8 mouse cellular contexts compared by ENCODE assay signal in the genomic region with DNA sequence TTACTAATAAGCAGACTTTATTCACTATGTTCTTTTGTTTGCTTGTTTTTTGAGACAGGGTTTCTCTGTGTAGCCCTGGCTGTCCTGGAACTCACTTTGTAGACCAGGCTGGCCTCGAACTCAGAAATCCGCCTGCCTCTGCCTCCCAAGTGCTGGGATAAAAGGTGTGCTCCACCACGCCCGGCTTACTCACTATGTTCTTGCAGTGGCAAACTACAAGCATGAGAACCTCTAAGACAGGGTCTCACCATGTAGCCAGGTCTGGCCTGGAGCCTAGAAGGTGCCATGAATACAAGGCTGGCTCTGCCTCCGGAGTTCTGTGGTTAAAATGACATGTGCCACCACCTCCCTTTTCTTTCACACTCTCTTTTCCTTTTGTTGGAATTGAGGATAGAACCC. TPM values are rescaled to one million over a fixed set of nuclear protein-coding genes. Genes with fewer than 3 reads are reported as not detected.
DNase-seq lines count a peak whose midpoint lies in the region; ATAC-seq and TF ChIP-seq lines count a peak whose summit lies in the region.
"Not testable (repeated sequence)": the region's sequence is repeated elsewhere in the genome, so short reads cannot be mapped to it uniquely, and the experiment has no call there.

No protein-coding gene starts in this region.

- not testable (repeated sequence) for H3K27me3 ChIP-seq in ES-Bruce4 (ENCODE audit: control insufficient read depth, insufficient read depth, low read length, poor library complexity, severe bottlenecking); embryonic facial prominence, embryonic 13.5 days; forebrain, postnatal 0 days (ENCODE audit: insufficient read depth, low read length); kidney, embryonic 14.5 days (ENCODE audit: control insufficient read depth, insufficient read depth, low read length); neural tube, embryonic 14.5 days (ENCODE audit: control insufficient read depth, insufficient read depth, low read length)
- H3K27me3 ChIP-seq in hindbrain, embryonic 10.5 days (ENCODE audit: insufficient read depth, poor library complexity, severe bottlenecking): peaks cover 13% of the 10 kb centered on the region
- peaks cover 71% of the 10 kb centered on the region for H3K27me3 ChIP-seq in liver, embryonic 12.5 days (replicated peaks)
- H3K27me3 ChIP-seq in midbrain, embryonic 10.5 days (ENCODE audit: low read depth, poor library complexity, severe bottlenecking): peaks cover 40% of the 10 kb centered on the region

- not testable (repeated sequence) for H3K36me3 ChIP-seq in ES-Bruce4 (ENCODE audit: control insufficient read depth, insufficient read depth, low read length, poor library complexity, severe bottlenecking); kidney, embryonic 14.5 days (ENCODE audit: control insufficient read depth, insufficient read depth, low read length); liver, embryonic 12.5 days
- H3K36me3 ChIP-seq in embryonic facial prominence, embryonic 13.5 days: peaks cover 11% of the 10 kb centered on the region
- H3K36me3 ChIP-seq in forebrain, postnatal 0 days (ENCODE audit: insufficient read depth): peaks cover 20% of the 10 kb centered on the region
- peaks cover 29% of the 10 kb centered on the region for H3K36me3 ChIP-seq in hindbrain, embryonic 10.5 days
- H3K36me3 ChIP-seq in midbrain, embryonic 10.5 days: peaks cover 21% of the 10 kb centered on the region
- H3K36me3 ChIP-seq in neural tube, embryonic 14.5 days (ENCODE audit: control insufficient read depth, insufficient read depth, low read length): peaks cover 12% of the 10 kb centered on the region

- H3K27ac ChIP-seq in ES-Bruce4 (ENCODE audit: insufficient read depth, low read length); embryonic facial prominence, embryonic 13.5 days; forebrain, postnatal 0 days (ENCODE audit: low read depth, low read length); hindbrain, embryonic 10.5 days; kidney, embryonic 14.5 days (ENCODE audit: low read depth, low read length); liver, embryonic 12.5 days; midbrain, embryonic 10.5 days (replicated peaks); neural tube, embryonic 14.5 days (ENCODE audit: low read depth, low read length): not testable (repeated sequence)

- H3K9ac ChIP-seq in ES-Bruce4 (ENCODE audit: low read depth, poor library complexity, severe bottlenecking): peak overlapping the region; percentile 78; the same call in 1 of the 2 replicates
- H3K9ac ChIP-seq in embryonic facial prominence, embryonic 13.5 days; forebrain, postnatal 0 days; neural tube, embryonic 14.5 days (replicated peaks; ENCODE audit: low read depth, low read length): not testable (repeated sequence)
- H3K9ac ChIP-seq in kidney, embryonic 14.5 days (ENCODE audit: low read depth, low read length): peak overlapping the region; percentile 81; the same call in 1 of the 2 replicates
- 0 out of 2 replicates have a peak overlapping the region, but pooled peaks have one; percentile 69 for H3K9ac ChIP-seq in liver, embryonic 12.5 days

- ATAC-seq in embryonic facial prominence, embryonic 13.5 days (ENCODE audit: insufficient number of reproducible peaks, insufficient read depth, low FRiP score, low TSS enrichment, low read depth); forebrain, postnatal 0 days; kidney, embryonic 14.5 days (ENCODE audit: low FRiP score, low TSS enrichment); liver, embryonic 12.5 days; neural tube, embryonic 14.5 days (ENCODE audit: low read depth): not testable (repeated sequence)

- not testable (repeated sequence) for TF ChIP-seq CTCF in ES-Bruce4 (IDR thresholded peaks at IDR 0.05; ENCODE audit: low read depth, low read length); forebrain, postnatal 0 days (IDR thresholded peaks at IDR 0.05; ENCODE audit: low read depth)

- TF ChIP-seq POLR2A in ES-Bruce4 (IDR thresholded peaks at IDR 0.05; ENCODE audit: insufficient read depth, low read length): not testable (repeated sequence)

- not testable (repeated sequence) for H3K4me3 ChIP-seq in ES-Bruce4 (ENCODE audit: low read depth, low read length)
- peak overlapping the region; percentile 66 for H3K4me3 ChIP-seq in embryonic facial prominence, embryonic 13.5 days
- H3K4me3 ChIP-seq in forebrain, postnatal 0 days (ENCODE audit: low read depth, low read length): peak overlapping the region; percentile 78
- H3K4me3 ChIP-seq in hindbrain, embryonic 10.5 days: peak overlapping the region; percentile 75
- peak overlapping the region; percentile 80 for H3K4me3 ChIP-seq in kidney, embryonic 14.5 days (ENCODE audit: low read length)
- peak overlapping the region; percentile 71 for H3K4me3 ChIP-seq in liver, embryonic 12.5 days
- H3K4me3 ChIP-seq in midbrain, embryonic 10.5 days: peak overlapping the region; percentile 68
- H3K4me3 ChIP-seq in neural tube, embryonic 14.5 days (ENCODE audit: low read depth, low read length): peak overlapping the region; percentile 79

- H3K4me1 ChIP-seq in ES-Bruce4 (ENCODE audit: control insufficient read depth, insufficient read depth, low read length): peaks cover 10% of the 10 kb centered on the region
- peaks cover 44% of the 10 kb centered on the region for H3K4me1 ChIP-seq in embryonic facial prominence, embryonic 13.5 days
- peaks cover 14% of the 10 kb centered on the region for H3K4me1 ChIP-seq in forebrain, postnatal 0 days (ENCODE audit: insufficient read depth)
- H3K4me1 ChIP-seq in hindbrain, embryonic 10.5 days (replicated peaks): peaks cover 96% of the 10 kb centered on the region
- H3K4me1 ChIP-seq in kidney, embryonic 14.5 days (ENCODE audit: control insufficient read depth, insufficient read depth, low read length): peaks cover 35% of the 10 kb centered on the region
- H3K4me1 ChIP-seq in liver, embryonic 12.5 days: peaks cover 72% of the 10 kb centered on the region
- peaks cover 93% of the 10 kb centered on the region for H3K4me1 ChIP-seq in midbrain, embryonic 10.5 days
- H3K4me1 ChIP-seq in neural tube, embryonic 14.5 days (ENCODE audit: control insufficient read depth, insufficient read depth, low read length): peaks cover 37% of the 10 kb centered on the region

- H3K4me2 ChIP-seq in embryonic facial prominence, embryonic 13.5 days: peak overlapping the region; percentile 77
- H3K4me2 ChIP-seq in forebrain, postnatal 0 days (ENCODE audit: low read depth): peak overlapping the region; percentile 85
- peak overlapping the region; percentile 99 for H3K4me2 ChIP-seq in kidney, embryonic 14.5 days (replicated peaks; ENCODE audit: low read depth, low read length)
- peak overlapping the region; percentile 99 for H3K4me2 ChIP-seq in liver, embryonic 12.5 days
- H3K4me2 ChIP-seq in neural tube, embryonic 14.5 days (ENCODE audit: low read depth, low read length): peak overlapping the region; percentile 62; the same call in 1 of the 2 replicates

- DNase-seq in forebrain, postnatal 0 days; hindbrain, embryonic 10.5 days (ENCODE audit: low spot score); midbrain, embryonic 10.5 days (ENCODE audit: low spot score): not testable (repeated sequence)

- TF ChIP-seq EP300 in ES-Bruce4 (IDR thresholded peaks at IDR 0.05; ENCODE audit: insufficient read depth, low read depth, low read length): not testable (repeated sequence)

- H3K9me3 ChIP-seq in ES-Bruce4 (replicated peaks; ENCODE audit: control insufficient read depth, insufficient read depth, low read length, poor library complexity, severe bottlenecking); embryonic facial prominence, embryonic 13.5 days; forebrain, postnatal 0 days (ENCODE audit: low read length); hindbrain, embryonic 10.5 days; kidney, embryonic 14.5 days (ENCODE audit: control insufficient read depth, low read length); liver, embryonic 12.5 days (replicated peaks); midbrain, embryonic 10.5 days (replicated peaks); neural tube, embryonic 14.5 days (ENCODE audit: control insufficient read depth, low read length): not testable (repeated sequence)

- WGBS in embryonic facial prominence, embryonic 13.5 days: 55% methylated on average over 5 of the region's 5 CpGs
- 53% methylated on average over 5 of the region's 5 CpGs for WGBS in forebrain, postnatal 0 days
- 56% methylated on average over 5 of the region's 5 CpGs for WGBS in hindbrain, embryonic 10.5 days
- WGBS in kidney, embryonic 14.5 days: 58% methylated on average over 5 of the region's 5 CpGs
- 57% methylated on average over 5 of the region's 5 CpGs for WGBS in liver, embryonic 12.5 days (ENCODE audit: insufficient replicate concordance)
- WGBS in midbrain, embryonic 10.5 days: 65% methylated on average over 5 of the region's 5 CpGs
- 69% methylated on average over 5 of the region's 5 CpGs for WGBS in neural tube, embryonic 14.5 days

RNA-seq across cellular contexts. Expression of gene Vat1, which starts 0.5 kb away (rescaled TPM):
- 91.2 and 101 TPM in 2 replicates for polyA plus RNA-seq in ES-Bruce4 (2011; ENCODE audit: insufficient read depth, insufficient read length, low read depth, missing spikeins)
- polyA plus RNA-seq in embryonic facial prominence, embryonic 13.5 days (2015; fragmentation: Nextera tagmentation; extraction: Ambion mirVana): 34.2 and 37.5 TPM in 2 replicates
- 131 and 174 TPM in 2 replicates for total RNA-seq in forebrain, postnatal 0 days (2014; rRNA removed)
- polyA plus RNA-seq in forebrain, postnatal 0 days (2015; fragmentation: Nextera tagmentation; extraction: Ambion mirVana): 73.3 and 92.7 TPM in 2 replicates
- 61.1 and 108 TPM in 2 replicates for polyA plus RNA-seq in hindbrain, embryonic 10.5 days (2016; fragmentation: Nextera tagmentation; extraction: Ambion mirVana)
- polyA plus RNA-seq in kidney, embryonic 14.5 days (2014; fragmentation: Nextera tagmentation; extraction: Ambion mirVana): 25.0 and 28.4 TPM in 2 replicates
- polyA plus RNA-seq in liver, embryonic 12.5 days (2016; fragmentation: Nextera tagmentation; extraction: Ambion mirVana): 11.8 and 12.2 TPM in 2 replicates
- 36.1 and 47.7 TPM in 2 replicates for polyA plus RNA-seq in midbrain, embryonic 10.5 days (2016; fragmentation: Nextera tagmentation; extraction: Ambion mirVana)
- polyA plus RNA-seq in neural tube, embryonic 14.5 days (2014; fragmentation: Nextera tagmentation; extraction: Ambion mirVana): 67.4 and 90.8 TPM in 2 replicates

RNA-seq across cellular contexts. Expression of gene Rnd2, which starts 1.8 kb away (rescaled TPM):
- polyA plus RNA-seq in ES-Bruce4 (2011; ENCODE audit: insufficient read depth, insufficient read length, low read depth, missing spikeins): 11.2 and 11.4 TPM in 2 replicates
- polyA plus RNA-seq in embryonic facial prominence, embryonic 13.5 days (2015; fragmentation: Nextera tagmentation; extraction: Ambion mirVana): 14.0 and 16.8 TPM in 2 replicates
- total RNA-seq in forebrain, postnatal 0 days (2014; rRNA removed): 61.9 and 71.4 TPM in 2 replicates
- polyA plus RNA-seq in forebrain, postnatal 0 days (2015; fragmentation: Nextera tagmentation; extraction: Ambion mirVana): 88.1 and 96.6 TPM in 2 replicates
- polyA plus RNA-seq in hindbrain, embryonic 10.5 days (2016; fragmentation: Nextera tagmentation; extraction: Ambion mirVana): 97.9 and 208 TPM in 2 replicates
- polyA plus RNA-seq in kidney, embryonic 14.5 days (2014; fragmentation: Nextera tagmentation; extraction: Ambion mirVana): 7.0 and 10.8 TPM in 2 replicates
- 3.6 and 3.9 TPM in 2 replicates for polyA plus RNA-seq in liver, embryonic 12.5 days (2016; fragmentation: Nextera tagmentation; extraction: Ambion mirVana)
- polyA plus RNA-seq in midbrain, embryonic 10.5 days (2016; fragmentation: Nextera tagmentation; extraction: Ambion mirVana): 38.8 and 57.7 TPM in 2 replicates
- polyA plus RNA-seq in neural tube, embryonic 14.5 days (2014; fragmentation: Nextera tagmentation; extraction: Ambion mirVana): 37.9 and 61.8 TPM in 2 replicates

RNA-seq across cellular contexts. Expression of gene Ifi35, which starts 18.3 kb away (rescaled TPM):
- polyA plus RNA-seq in ES-Bruce4 (2011; ENCODE audit: insufficient read depth, insufficient read length, low read depth, missing spikeins): 6.7 and 9.0 TPM in 2 replicates
- polyA plus RNA-seq in embryonic facial prominence, embryonic 13.5 days (2015; fragmentation: Nextera tagmentation; extraction: Ambion mirVana): 9.1 and 10.9 TPM in 2 replicates
- total RNA-seq in forebrain, postnatal 0 days (2014; rRNA removed): 3.2 and 5.2 TPM in 2 replicates
- polyA plus RNA-seq in forebrain, postnatal 0 days (2015; fragmentation: Nextera tagmentation; extraction: Ambion mirVana): 3.8 and 5.1 TPM in 2 replicates
- polyA plus RNA-seq in hindbrain, embryonic 10.5 days (2016; fragmentation: Nextera tagmentation; extraction: Ambion mirVana): 3.5 and 3.6 TPM in 2 replicates
- 9.6 and 10.4 TPM in 2 replicates for polyA plus RNA-seq in kidney, embryonic 14.5 days (2014; fragmentation: Nextera tagmentation; extraction: Ambion mirVana)
- 35.8 and 37.1 TPM in 2 replicates for polyA plus RNA-seq in liver, embryonic 12.5 days (2016; fragmentation: Nextera tagmentation; extraction: Ambion mirVana)
- polyA plus RNA-seq in midbrain, embryonic 10.5 days (2016; fragmentation: Nextera tagmentation; extraction: Ambion mirVana): 3.2 and 4.0 TPM in 2 replicates
- 1.4 and 2.0 TPM in 2 replicates for polyA plus RNA-seq in neural tube, embryonic 14.5 days (2014; fragmentation: Nextera tagmentation; extraction: Ambion mirVana)

RNA-seq across cellular contexts. Expression of gene Rpl27, which starts 24.5 kb away (rescaled TPM):
- polyA plus RNA-seq in ES-Bruce4 (2011; ENCODE audit: insufficient read depth, insufficient read length, low read depth, missing spikeins): 1,188 and 1,249 TPM in 2 replicates
- 342 and 404 TPM in 2 replicates for polyA plus RNA-seq in embryonic facial prominence, embryonic 13.5 days (2015; fragmentation: Nextera tagmentation; extraction: Ambion mirVana)
- 785 and 1,503 TPM in 2 replicates for total RNA-seq in forebrain, postnatal 0 days (2014; rRNA removed)
- polyA plus RNA-seq in forebrain, postnatal 0 days (2015; fragmentation: Nextera tagmentation; extraction: Ambion mirVana): 274 and 348 TPM in 2 replicates
- polyA plus RNA-seq in hindbrain, embryonic 10.5 days (2016; fragmentation: Nextera tagmentation; extraction: Ambion mirVana): 414 and 455 TPM in 2 replicates
- polyA plus RNA-seq in kidney, embryonic 14.5 days (2014; fragmentation: Nextera tagmentation; extraction: Ambion mirVana): 430 and 578 TPM in 2 replicates
- polyA plus RNA-seq in liver, embryonic 12.5 days (2016; fragmentation: Nextera tagmentation; extraction: Ambion mirVana): 378 and 390 TPM in 2 replicates
- polyA plus RNA-seq in midbrain, embryonic 10.5 days (2016; fragmentation: Nextera tagmentation; extraction: Ambion mirVana): 382 and 448 TPM in 2 replicates
- 257 and 271 TPM in 2 replicates for polyA plus RNA-seq in neural tube, embryonic 14.5 days (2014; fragmentation: Nextera tagmentation; extraction: Ambion mirVana)

RNA-seq across cellular contexts. Expression of gene Ptges3l, which starts 41.4 kb away (rescaled TPM):
- polyA plus RNA-seq in ES-Bruce4 (2011; ENCODE audit: insufficient read depth, insufficient read length, low read depth, missing spikeins): not detected in 2 replicates
- 5.5 and 8.1 TPM in 2 replicates for polyA plus RNA-seq in embryonic facial prominence, embryonic 13.5 days (2015; fragmentation: Nextera tagmentation; extraction: Ambion mirVana)
- total RNA-seq in forebrain, postnatal 0 days (2014; rRNA removed): 0.62 and 1.8 TPM in 2 replicates
- 1.2 and 2.4 TPM in 2 replicates for polyA plus RNA-seq in forebrain, postnatal 0 days (2015; fragmentation: Nextera tagmentation; extraction: Ambion mirVana)
- polyA plus RNA-seq in hindbrain, embryonic 10.5 days (2016; fragmentation: Nextera tagmentation; extraction: Ambion mirVana): 4.0 and 4.5 TPM in 2 replicates
- 8.9 and 10.3 TPM in 2 replicates for polyA plus RNA-seq in kidney, embryonic 14.5 days (2014; fragmentation: Nextera tagmentation; extraction: Ambion mirVana)
- polyA plus RNA-seq in liver, embryonic 12.5 days (2016; fragmentation: Nextera tagmentation; extraction: Ambion mirVana): 1.3 and 2.1 TPM in 2 replicates
- 2.4 and 3.7 TPM in 2 replicates for polyA plus RNA-seq in midbrain, embryonic 10.5 days (2016; fragmentation: Nextera tagmentation; extraction: Ambion mirVana)
- 1.8 and 3.0 TPM in 2 replicates for polyA plus RNA-seq in neural tube, embryonic 14.5 days (2014; fragmentation: Nextera tagmentation; extraction: Ambion mirVana)
